Mouse (Mus musculus) lung, adult 2 months (tissue): ENCODE data around the gene Arl15.

ENCODE experiments used
- CTCF ChIP-seq: fragments of 200-500 bp; IDR thresholded peaks from 2 replicates; pipeline ENCODE4 v1.5.1; 2011; ENCODE audit warnings: mild to moderate bottlenecking, low read length, control low read depth; ENCODE audit not compliant: insufficient read depth
- POLR2A ChIP-seq: fragments of 200-500 bp; IDR thresholded peaks from 2 replicates; pipeline ENCODE4 v1.6.1; 2011; ENCODE audit warnings: low read depth, mild to moderate bottlenecking, control low read depth, low read length, borderline replicate concordance; ENCODE audit errors: extremely low read depth

GRCm38 (mm10) chr13:113976936-113977335, 182.6 kb downstream of the Arl15 start:
- TF ChIP-seq CTCF (no peak), POLR2A (no peak)
